Mouse (Mus musculus) bone marrow macrophage, adult 2 months (primary cell): ENCODE data around the gene Eras.

Experiments used
- CTCF ChIP-seq: IDR thresholded peaks from 2 replicates; pipeline ENCODE4 v1.5.1; 2012; ENCODE audit warnings: low read depth, mild to moderate bottlenecking, low read length, moderate library complexity
- POLR2A ChIP-seq: IDR thresholded peaks from 2 replicates; pipeline ENCODE4 v1.6.1; 2012; ENCODE audit warnings: mild to moderate bottlenecking, low read depth, low read length, borderline replicate concordance

- TF ChIP-seq POLR2A, result no peak
- TF ChIP-seq CTCF, result no peak
Observed at GRCm38 (mm10) chrX:7878495-7878894, 49.9 kb downstream of the Eras start.
